Mouse (Mus musculus) layer of hippocampus, adult 2 months (tissue): ENCODE results near the gene Tex22. TPM values are rescaled to one million over a fixed set of nuclear protein-coding genes. Genes with fewer than 3 reads are reported as not detected.
A peak's percentile ranks its signal among the peaks of the same experiment; 100 is the strongest.

Source experiments
- DNase-seq, 2 experiments: peaks; one replicate each; pipeline ENCODE4 v3.0.0; 2022; ENCODE audit warnings: low spot score in 2 of 2
- H3K27ac ChIP-seq: fragments of 200-600 bp; 2 replicates; pipeline ENCODE4 v1.8.1; 2022
- H3K4me3 ChIP-seq: fragments of 200-600 bp; 2 replicates; pipeline ENCODE4 v1.8.1; 2022; ENCODE audit warnings: mild to moderate bottlenecking
- CTCF ChIP-seq: fragments of 200-600 bp; conservative IDR thresholded peaks from 2 replicates; pipeline ENCODE4 v1.8.1; 2022; ENCODE audit warnings: antibody characterized with exemption, mild to moderate bottlenecking, moderate library complexity
- total RNA-seq, 2 experiments: library from RNA; stranded (reverse); gene quantifications; 2 replicates each; pipeline ENCODE4 v1.2.3; 2021

Gene Tex22
- total RNA-seq, 2 experiments from 2014 or later, result 0.81 to 2.1 TPM

- H3K27ac ChIP-seq, result peak overlapping the region; percentile 68
- no peak for TF ChIP-seq CTCF
- no peak overlapping the region for H3K4me3 ChIP-seq
- DNase-seq, result peak; percentile 47 to 77
These were observed 32.5 kb upstream of the Tex22 start for GRCm38 (mm10) chr12:113041481-113042439.

- no peak for DNase-seq
- no peak overlapping the region for H3K4me3 ChIP-seq
These were observed 31.8 kb upstream of the Tex22 start for GRCm38 (mm10) chr12:113042543-113042942.

GRCm38 (mm10) chr12:113044916-113045677 lies 29.2 kb upstream of the Tex22 start:
- DNase-seq, result no peak
- no peak overlapping the region for H3K4me3 ChIP-seq
- H3K27ac ChIP-seq, result no peak overlapping the region
- peak; percentile 80 for TF ChIP-seq CTCF

More at GRCm38 (mm10) chr12:113042543-113042942, 31.8 kb upstream of the Tex22 start:
- no peak overlapping the region for H3K27ac ChIP-seq
- no peak for TF ChIP-seq CTCF

- H3K4me3 ChIP-seq, result no peak overlapping the region
- no peak for DNase-seq
- no peak overlapping the region for H3K27ac ChIP-seq
- no peak for TF ChIP-seq CTCF
These were observed 27.4 kb upstream of the Tex22 start for GRCm38 (mm10) chr12:113046861-113047260.

- no peak for TF ChIP-seq CTCF
- Histone ChIP-seq H3K27ac (peak overlapping the region; percentile 46; the same call in 1 of the 2 replicates), H3K4me3 (no peak overlapping the region)
- DNase-seq, result no peak
These were observed 26.2 kb upstream of the Tex22 start for GRCm38 (mm10) chr12:113048103-113048502.

GRCm38 (mm10) chr12:113049836-113050235 lies 24.5 kb upstream of the Tex22 start:
- DNase-seq, result no peak
- no peak for TF ChIP-seq CTCF
- no peak overlapping the region for H3K4me3 ChIP-seq
- no peak overlapping the region for H3K27ac ChIP-seq

GRCm38 (mm10) chr12:113050671-113051070 lies 23.6 kb upstream of the Tex22 start:
- Histone ChIP-seq H3K27ac (no peak overlapping the region), H3K4me3 (no peak overlapping the region)
- no peak for TF ChIP-seq CTCF
- no peak for DNase-seq

GRCm38 (mm10) chr12:113051628-113052403 lies 22.5 kb upstream of the Tex22 start:
- no peak overlapping the region for H3K27ac ChIP-seq
- TF ChIP-seq CTCF, result no peak
- DNase-seq, result no peak
- H3K4me3 ChIP-seq, result no peak overlapping the region

GRCm38 (mm10) chr12:113056089-113056488 lies 18.2 kb upstream of the Tex22 start:
- Histone ChIP-seq H3K27ac (no peak overlapping the region), H3K4me3 (no peak overlapping the region)
- no peak for DNase-seq
- TF ChIP-seq CTCF, result no peak

- no peak overlapping the region for H3K4me3 ChIP-seq
- no peak for TF ChIP-seq CTCF
- H3K27ac ChIP-seq, result no peak overlapping the region
- DNase-seq, result no peak
These were observed 14.1 kb upstream of the Tex22 start for GRCm38 (mm10) chr12:113060178-113060577.

- DNase-seq, result no peak
- no peak overlapping the region for H3K27ac ChIP-seq
- no peak overlapping the region for H3K4me3 ChIP-seq
- TF ChIP-seq CTCF, result no peak
These were observed 12.7 kb upstream of the Tex22 start for GRCm38 (mm10) chr12:113061606-113062005.

GRCm38 (mm10) chr12:113062201-113062600 lies 12.1 kb upstream of the Tex22 start:
- Histone ChIP-seq H3K4me3 (no peak overlapping the region), H3K27ac (no peak overlapping the region)
- TF ChIP-seq CTCF, result 0 out of 2 replicates have a peak, but pooled peaks have one; percentile 5
- DNase-seq, result no peak
